Mouse (Mus musculus) neutrophil, adult 83 days (primary cell): Measurements from ENCODE around the gene Vac14. TPM values are rescaled to one million over a fixed set of nuclear protein-coding genes. Genes with fewer than 3 reads are reported as not detected.

Source experiments
- total RNA-seq, 2 experiments: library from RNA; stranded (reverse); gene quantifications; one replicate each; pipeline ENCODE4 v1.2.4; 2023

Vac14 gene
- 10 to 100 TPM; 34.2 to 34.5 TPM for total RNA-seq

GRCm38 (mm10) chr8:110618391-110619207 is at the start of gene Vac14:
Gene Vac14, plus strand, starts transcription at chr8:110618585.

GRCm38 (mm10) chr8:110720685-110721598 is 102.6 kb downstream of the Vac14 start, which contains the start of gene Mtss1l:
Gene Mtss1l, plus strand, starts transcription at chr8:110721476.

Other genes starting within 250 kb of the Vac14 start
- under 1 TPM; 0.86 to 0.92 TPM for gene Mtss1l, start 102.9 kb downstream of the Vac14 start, total RNA-seq
- not detected for gene Il34, start 187.3 kb downstream of the Vac14 start, total RNA-seq
- 10 to 100 TPM; 46.3 to 52.9 TPM for gene Cog4, start 228.0 kb downstream of the Vac14 start, total RNA-seq
- 10 to 100 TPM; 60.0 to 63.3 TPM for gene Sf3b3, start 228.2 kb downstream of the Vac14 start, total RNA-seq